Mouse (Mus musculus) neutrophil, adult 5-6 weeks (primary cell): ENCODE data around the gene Cfap299. TPM values are rescaled to one million over a fixed set of nuclear protein-coding genes. Genes with fewer than 3 reads are reported as not detected.
"Not testable (repeated sequence)": the region's sequence is repeated elsewhere in the genome, so short reads cannot be mapped to it uniquely, and the experiment has no call there.

ENCODE experiments used
- ATAC-seq: fragments of 151-379, 151-347 bp; 2 replicates; pipeline ENCODE4 v1.8.0; 2017; ENCODE audit warnings: mild to moderate bottlenecking, moderate TSS enrichment; ENCODE audit not compliant: insufficient number of reproducible peaks, poor library complexity, low FRiP score, severe bottlenecking; ENCODE audit errors: extremely low read depth
- total RNA-seq: library from RNA; stranded (forward); fragments of 200-1000 nt; gene quantifications from 2 replicates; pipeline ENCODE4 v1.2.3, GENCODE M21; 2017

Cfap299 gene
- total RNA-seq, 1 experiment from 2014 or later = not detected

GRCm38 (mm10) chr5:98575471-98575834 lies 246.3 kb downstream of the Cfap299 start:
- no peak for ATAC-seq

DNA sequence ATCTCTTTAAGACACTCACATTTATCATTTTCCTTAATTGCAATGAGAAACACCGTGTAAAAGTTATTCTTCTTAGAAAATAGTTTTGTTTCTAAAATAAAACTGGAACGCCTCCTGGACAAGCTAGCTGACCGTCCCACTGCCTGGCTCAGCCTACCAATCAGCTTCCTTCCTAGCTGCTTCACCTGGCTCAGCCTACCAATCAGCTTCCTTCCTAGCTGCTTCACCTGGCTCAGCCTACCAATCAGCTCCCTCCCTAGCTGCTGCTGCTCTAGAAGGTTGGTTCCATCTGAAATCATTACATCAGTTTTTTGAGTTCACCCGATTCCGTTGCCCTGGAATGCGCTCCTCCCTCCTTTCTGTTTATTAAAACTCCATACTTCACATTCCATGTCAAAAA lies 247.4 kb downstream of the Cfap299 start:
- not testable (repeated sequence) for ATAC-seq

DNA sequence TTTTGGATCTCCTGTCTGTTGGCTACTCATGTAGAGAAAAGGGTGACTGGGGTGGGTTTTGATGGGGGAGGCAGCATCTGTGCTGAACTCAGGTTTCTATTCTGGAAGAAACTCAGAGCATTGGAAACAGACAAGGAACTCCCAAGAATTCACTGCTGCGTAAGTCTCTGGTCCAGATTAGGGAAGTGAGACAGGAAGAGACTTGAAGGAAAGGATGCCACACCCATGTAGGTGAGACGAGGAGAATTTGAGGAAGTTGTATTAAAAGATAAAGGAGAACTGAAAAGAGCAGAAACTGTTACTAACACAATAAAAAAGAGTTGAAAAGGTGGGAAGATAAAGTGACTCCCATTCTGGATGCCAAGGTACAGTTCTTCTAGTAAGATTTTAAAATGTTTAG lies 249.3 kb downstream of the Cfap299 start:
- ATAC-seq = no peak

GRCm38 (mm10) chr5:98580811-98581210 lies 251.7 kb downstream of the Cfap299 start:
- no peak for ATAC-seq

DNA sequence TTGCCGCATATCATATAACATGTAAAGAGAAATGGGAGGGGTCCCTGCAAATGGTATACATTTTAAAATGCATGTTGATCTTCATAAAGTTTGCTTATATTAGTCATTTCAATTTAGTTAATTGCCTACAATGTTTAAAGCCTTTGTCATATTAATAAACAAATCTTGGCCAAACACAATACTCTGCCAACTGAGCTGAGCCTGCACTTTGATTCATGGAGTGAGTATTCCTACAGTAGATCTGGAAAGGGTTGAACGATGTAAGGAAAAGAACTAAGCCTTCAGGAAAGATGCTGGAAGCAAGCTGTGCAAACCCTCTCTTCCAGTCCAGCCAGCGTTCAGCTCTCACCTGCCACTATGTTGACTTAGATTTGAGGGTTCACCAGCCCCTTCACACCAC lies 252.9 kb downstream of the Cfap299 start:
- no peak for ATAC-seq

GRCm38 (mm10) chr5:98585915-98586314 lies 256.8 kb downstream of the Cfap299 start:
- no peak for ATAC-seq

DNA sequence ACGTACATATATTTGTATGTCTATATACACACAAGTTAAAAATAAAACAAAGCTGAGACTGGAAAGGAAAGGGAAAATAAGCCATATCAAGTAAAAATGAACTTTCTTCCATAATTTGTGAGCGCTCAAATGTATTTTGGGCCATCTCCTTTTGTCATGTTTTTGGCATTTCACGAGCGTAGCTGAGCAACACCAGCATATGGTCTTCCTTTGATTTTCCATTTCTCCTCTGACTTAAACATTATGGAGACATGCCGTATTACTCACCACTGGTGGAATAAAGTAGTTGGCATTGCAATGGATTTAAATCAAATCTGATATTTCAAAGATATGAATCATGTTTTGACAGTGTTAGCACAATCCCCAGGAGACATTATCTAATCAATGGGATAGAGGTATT lies 284.4 kb downstream of the Cfap299 start:
- no peak for ATAC-seq

DNA sequence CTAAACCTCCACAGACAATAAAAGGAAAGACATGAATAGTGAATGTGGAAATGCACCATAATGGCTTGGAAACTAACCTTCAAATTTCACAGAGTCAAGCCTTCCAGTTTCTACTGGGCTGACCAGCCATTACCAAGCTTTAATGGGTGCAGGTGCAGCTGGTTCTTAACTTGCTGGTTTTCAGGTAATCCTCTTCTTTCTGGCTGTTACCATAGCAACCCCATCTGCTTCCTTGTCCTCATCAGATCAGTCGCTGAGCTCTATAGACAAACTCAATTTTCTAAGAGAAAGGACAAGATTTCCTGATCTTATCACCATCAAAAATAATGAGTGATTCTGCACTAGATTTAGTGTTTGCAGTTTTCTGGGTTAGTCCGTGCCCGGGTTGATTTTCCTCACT lies 287.8 kb downstream of the Cfap299 start:
- no peak for ATAC-seq

- ATAC-seq = no peak
Measured at GRCm38 (mm10) chr5:98617416-98617815, 288.3 kb downstream of the Cfap299 start.

GRCm38 (mm10) chr5:98650345-98650744 lies 321.2 kb downstream of the Cfap299 start:
- no peak for ATAC-seq

GRCm38 (mm10) chr5:98651049-98651448 lies 321.9 kb downstream of the Cfap299 start:
- ATAC-seq = no peak

DNA sequence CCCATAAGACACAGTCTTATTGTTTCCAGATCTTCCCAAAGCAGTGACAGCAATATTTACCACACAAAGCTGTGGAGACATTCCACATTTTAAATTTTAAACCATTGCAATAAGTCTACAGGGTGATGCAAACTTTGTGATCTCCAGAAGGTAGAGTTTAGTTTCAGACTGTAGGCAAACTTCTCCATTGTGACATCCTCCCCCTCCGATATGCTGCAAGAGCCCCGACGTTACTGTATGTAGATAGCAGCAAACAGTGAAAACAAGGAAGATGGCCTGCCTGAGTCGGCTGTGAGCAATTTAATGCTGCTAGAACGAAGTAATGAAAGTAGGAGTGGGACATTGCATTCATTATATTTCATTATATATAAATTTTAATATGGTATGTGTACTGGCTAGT lies 359.1 kb downstream of the Cfap299 start:
- ATAC-seq = no peak

DNA sequence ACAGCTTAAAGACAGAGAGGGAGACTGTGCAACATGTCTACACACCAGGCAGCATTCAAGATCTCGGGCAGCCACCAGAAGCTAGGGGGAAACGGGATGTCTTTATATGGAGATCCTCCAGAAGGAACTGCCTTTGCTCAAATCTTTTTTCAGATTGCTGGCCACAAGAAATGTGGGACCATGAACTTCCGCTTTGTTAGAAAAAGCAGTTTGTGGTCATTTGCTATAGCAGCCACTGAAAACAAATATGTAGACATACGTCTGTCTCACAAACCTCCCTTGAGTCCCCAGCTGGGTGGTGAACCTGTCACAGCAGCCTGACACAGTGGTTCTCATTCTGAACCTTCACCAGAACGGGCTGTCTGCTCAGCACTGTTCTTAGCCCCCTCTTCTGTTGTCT lies 363.0 kb downstream of the Cfap299 start:
- ATAC-seq = no peak

DNA sequence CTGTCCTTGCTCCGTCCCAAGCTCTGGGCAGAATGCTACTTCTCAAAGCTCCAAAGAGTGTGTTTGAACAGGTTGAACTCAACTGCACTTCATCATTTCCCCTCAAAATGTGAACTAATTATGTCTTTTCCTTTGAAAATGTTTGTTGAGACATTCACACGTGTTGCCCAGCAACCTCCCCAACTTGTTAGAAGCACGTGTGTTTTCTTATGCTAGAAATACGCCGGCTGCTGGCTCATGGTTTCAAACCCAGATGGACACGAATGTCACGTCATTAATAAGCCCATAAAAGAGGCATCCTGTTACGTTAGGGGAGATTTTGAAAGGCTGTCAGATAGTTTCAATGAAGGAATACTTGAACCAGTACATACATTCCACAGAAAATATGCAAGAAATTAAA lies 367.2 kb downstream of the Cfap299 start:
- ATAC-seq = no peak

GRCm38 (mm10) chr5:98703963-98704362 lies 374.9 kb downstream of the Cfap299 start:
- ATAC-seq = no peak

- ATAC-seq = no peak
Measured at GRCm38 (mm10) chr5:98706597-98706996, 377.5 kb downstream of the Cfap299 start.

- no peak for ATAC-seq
Measured at GRCm38 (mm10) chr5:98715392-98715791, 386.3 kb downstream of the Cfap299 start.

- no peak for ATAC-seq
Measured at GRCm38 (mm10) chr5:98732157-98733009, 403.3 kb downstream of the Cfap299 start.

DNA sequence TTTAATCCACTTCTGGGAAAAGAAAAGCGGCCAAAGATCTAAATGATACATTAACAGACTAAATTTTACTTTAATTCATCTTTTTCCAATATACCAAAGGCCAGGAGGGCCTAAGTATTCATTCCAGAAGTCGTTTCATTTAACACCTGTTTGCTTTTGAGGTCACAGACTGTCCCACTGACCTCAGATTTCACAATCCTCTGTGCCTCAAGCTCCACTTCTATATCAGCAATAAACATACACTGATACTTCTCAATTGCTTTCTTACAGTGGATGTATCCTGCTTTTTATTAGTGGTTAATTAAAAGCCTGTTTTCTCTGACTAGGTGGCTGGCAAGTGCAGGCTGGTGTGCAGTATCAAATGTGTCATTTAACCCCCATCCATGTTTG lies 403.9 kb downstream of the Cfap299 start:
- no peak for ATAC-seq

- ATAC-seq = no peak
Measured at GRCm38 (mm10) chr5:98761858-98762652, 433.0 kb downstream of the Cfap299 start.
